Mouse (Mus musculus): ENCODE data around the gene Ing3. TPM values are rescaled to one million over a fixed set of nuclear protein-coding genes. Genes with fewer than 3 reads are reported as not detected.

Gene Ing3
- polyA plus RNA-seq, 1 experiment from 2014 or later, result 43.7 TPM

GRCm38 (mm10) chr6:21981114-21981513, 31.7 kb downstream of the Ing3 start:
- no peak overlapping the region for H3K4me2 ChIP-seq (replicated peaks; ENCODE audit: low read depth, low read length)
- DNase-seq (ENCODE audit: low spot score) (no peak), ATAC-seq (no peak)
- no peaks in the 10 kb centered on the region for H3K27me3 ChIP-seq (replicated peaks; ENCODE audit: insufficient read depth, low read length)
- WGBS, result 55% methylated on average over 1 of the region's 1 CpGs
- H3K27ac ChIP-seq (ENCODE audit: low read length), result no peak overlapping the region
- no peaks in the 10 kb centered on the region for H3K4me1 ChIP-seq (ENCODE audit: insufficient read depth, low read depth, low read length)
- H3K36me3 ChIP-seq (ENCODE audit: insufficient read depth, low read length), result no peaks in the 10 kb centered on the region
- H3K9ac ChIP-seq (replicated peaks; ENCODE audit: low read depth), result no peak overlapping the region
- no peak overlapping the region for H3K4me3 ChIP-seq (ENCODE audit: low read depth, low read length)
- no peak for TF ChIP-seq EP300 (IDR thresholded peaks at IDR 0.05)
- no peak for TF ChIP-seq CTCF (IDR thresholded peaks at IDR 0.05)
- no peaks in the 10 kb centered on the region for H3K9me3 ChIP-seq (ENCODE audit: low read length)

GRCm38 (mm10) chr6:21984990-21985731, 35.8 kb downstream of the Ing3 start:
- WGBS, result 7% methylated on average over 16 of the region's 16 CpGs
- Histone ChIP-seq H3K27me3 (replicated peaks; ENCODE audit: insufficient read depth, low read length) (no peaks in the 10 kb centered on the region), H3K4me1 (ENCODE audit: insufficient read depth, low read depth, low read length) (no peaks in the 10 kb centered on the region), H3K27ac (ENCODE audit: low read length) (peak overlapping the region; percentile 66), H3K9ac (replicated peaks; ENCODE audit: low read depth) (peak overlapping the region; percentile 41), H3K36me3 (ENCODE audit: insufficient read depth, low read length) (no peaks in the 10 kb centered on the region), H3K4me3 (ENCODE audit: low read depth, low read length) (peak overlapping the region; percentile 51), H3K9me3 (ENCODE audit: low read length) (no peaks in the 10 kb centered on the region), H3K4me2 (replicated peaks; ENCODE audit: low read depth, low read length) (peak overlapping the region; percentile 75)
- peak; percentile 72 for ATAC-seq
- TF ChIP-seq EP300 (IDR thresholded peaks at IDR 0.05), result no peak
- peak; percentile 76 for TF ChIP-seq CTCF (IDR thresholded peaks at IDR 0.05)
- DNase-seq (ENCODE audit: low spot score), result peak; percentile 96

DNA sequence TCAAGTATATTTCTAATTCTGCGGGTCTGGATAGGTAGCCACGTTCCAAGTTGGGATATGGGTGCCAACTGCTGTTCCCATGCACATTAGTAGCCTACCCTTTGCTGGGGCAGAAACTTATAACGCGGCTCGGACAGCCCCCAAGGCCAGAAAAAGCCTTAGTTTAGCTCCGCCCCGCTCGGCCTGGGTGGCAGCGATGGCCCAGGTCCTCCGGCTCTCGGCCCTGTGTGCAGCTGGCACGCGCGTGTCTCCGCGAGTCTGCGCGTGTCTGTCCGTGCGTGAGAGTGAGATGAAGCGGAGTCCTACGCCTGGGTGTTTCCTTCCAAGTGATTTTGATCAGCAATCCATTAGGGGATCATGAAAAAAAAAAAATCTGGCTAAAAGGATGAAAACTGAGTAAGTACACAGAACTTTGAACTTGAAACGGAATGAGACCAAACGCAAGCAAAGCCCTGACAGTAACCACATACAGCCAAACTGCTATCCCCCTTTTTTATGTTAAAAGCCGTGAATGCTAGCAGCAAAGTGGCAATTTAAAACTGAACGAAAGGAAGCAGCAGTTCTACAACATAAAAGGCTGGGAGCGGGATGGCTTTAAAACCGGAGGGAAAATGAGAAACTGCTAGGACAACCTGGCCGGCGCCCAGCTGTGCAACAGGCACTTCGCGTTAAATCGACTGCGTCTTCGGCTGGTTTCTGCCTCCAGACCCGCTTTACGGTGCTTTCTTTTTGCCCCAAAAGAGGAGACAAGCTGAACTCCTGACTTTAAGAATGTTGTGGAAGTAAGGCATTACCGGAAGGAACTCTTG, 36.6 kb downstream of the Ing3 start, which contains the start of gene Cped1:
Gene Cped1 (plus strand): TSS at position 185 of the 809 bp plus-strand sequence.
- H3K4me2 ChIP-seq (replicated peaks; ENCODE audit: low read depth, low read length), result peak within 1 kb of the TSS; percentile 75
- H3K27ac ChIP-seq (ENCODE audit: low read length), result peak within 1 kb of the TSS; percentile 66
- H3K4me1 ChIP-seq (ENCODE audit: insufficient read depth, low read depth, low read length), result no peaks in the 10 kb centered on the region
- no peaks in the 10 kb centered on the region for H3K9me3 ChIP-seq (ENCODE audit: low read length)
- under 1% methylated on average over 38 of the region's 38 CpGs for WGBS
- peak within 1 kb of the TSS; percentile 41 for H3K9ac ChIP-seq (replicated peaks; ENCODE audit: low read depth)
- ATAC-seq (peak; percentile 84), DNase-seq (ENCODE audit: low spot score) (peak; percentile 65)
- TF ChIP-seq EP300 (IDR thresholded peaks at IDR 0.05) (no peak), CTCF (IDR thresholded peaks at IDR 0.05) (no peak)
- peak within 1 kb of the TSS; percentile 51 for H3K4me3 ChIP-seq (ENCODE audit: low read depth, low read length)
- H3K36me3 ChIP-seq (ENCODE audit: insufficient read depth, low read length), result no peaks in the 10 kb centered on the region
- H3K27me3 ChIP-seq (replicated peaks; ENCODE audit: insufficient read depth, low read length), result no peaks in the 10 kb centered on the region

- no peaks in the 10 kb centered on the region for H3K9me3 ChIP-seq (ENCODE audit: low read length)
- H3K4me1 ChIP-seq (ENCODE audit: insufficient read depth, low read depth, low read length), result no peaks in the 10 kb centered on the region
- TF ChIP-seq EP300 (IDR thresholded peaks at IDR 0.05), result no peak
- TF ChIP-seq CTCF (IDR thresholded peaks at IDR 0.05), result no peak
- H3K4me3 ChIP-seq (ENCODE audit: low read depth, low read length), result peak overlapping the region; percentile 51
- DNase-seq (ENCODE audit: low spot score) (peak; percentile 53), ATAC-seq (0 out of 2 replicates have a peak, but pooled peaks have one; percentile 11)
- H3K27me3 ChIP-seq (replicated peaks; ENCODE audit: insufficient read depth, low read length), result no peaks in the 10 kb centered on the region
- H3K4me2 ChIP-seq (replicated peaks; ENCODE audit: low read depth, low read length), result peak overlapping the region; percentile 75
- WGBS, result 8% methylated on average over 24 of the region's 24 CpGs
- no peaks in the 10 kb centered on the region for H3K36me3 ChIP-seq (ENCODE audit: insufficient read depth, low read length)
- peak overlapping the region; percentile 66 for H3K27ac ChIP-seq (ENCODE audit: low read length)
- H3K9ac ChIP-seq (replicated peaks; ENCODE audit: low read depth), result peak overlapping the region; percentile 41
Observed at GRCm38 (mm10) chr6:21986660-21987331, 37.4 kb downstream of the Ing3 start.

DNA sequence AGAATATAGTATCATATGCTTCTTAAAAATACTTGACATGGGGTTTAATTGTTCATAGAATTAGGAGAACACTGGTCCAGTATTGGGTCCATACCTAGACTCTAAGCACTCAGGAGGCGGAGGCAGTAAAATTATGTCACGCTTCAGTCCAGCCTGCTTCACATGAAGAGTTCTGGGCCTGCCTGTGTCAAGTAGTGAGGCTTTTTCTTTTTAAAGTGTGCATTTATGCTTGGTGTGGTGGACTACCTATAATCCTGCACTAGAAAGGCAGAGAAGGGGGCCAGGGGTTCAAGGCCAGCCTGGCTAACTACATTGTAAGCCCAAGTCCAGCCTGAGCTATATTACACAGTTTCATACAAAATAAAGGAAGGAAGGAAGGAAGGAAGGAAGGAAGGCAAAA, 38.2 kb downstream of the Ing3 start:
- H3K9ac ChIP-seq (replicated peaks; ENCODE audit: low read depth), result no peak overlapping the region
- 62% methylated on average over 2 of the region's 2 CpGs for WGBS
- no peak overlapping the region for H3K27ac ChIP-seq (ENCODE audit: low read length)

DNA sequence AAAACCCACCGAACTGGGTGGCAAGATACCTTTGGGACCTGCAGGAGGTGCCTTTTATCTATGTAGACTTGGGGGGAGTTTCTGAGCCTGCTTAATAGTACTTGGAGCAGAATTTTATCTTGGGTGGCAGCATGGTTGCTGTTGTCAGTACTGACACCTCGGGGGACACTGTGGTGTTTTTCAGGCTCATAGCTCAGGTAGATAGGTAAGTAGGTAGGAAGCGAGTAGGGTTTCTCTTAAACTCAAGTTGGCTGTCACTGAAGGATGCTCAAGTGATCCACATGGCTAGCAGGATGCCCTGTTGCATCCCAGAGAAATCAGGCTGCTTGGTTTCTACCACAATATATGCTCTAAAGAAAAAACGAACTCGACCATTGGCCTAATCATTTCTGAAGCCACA, 38.9 kb downstream of the Ing3 start:
- H3K9me3 ChIP-seq (ENCODE audit: low read length), result no peaks in the 10 kb centered on the region
- H3K4me1 ChIP-seq (ENCODE audit: insufficient read depth, low read depth, low read length), result no peaks in the 10 kb centered on the region
- H3K27me3 ChIP-seq (replicated peaks; ENCODE audit: insufficient read depth, low read length), result no peaks in the 10 kb centered on the region
- TF ChIP-seq CTCF (IDR thresholded peaks at IDR 0.05) (no peak), EP300 (IDR thresholded peaks at IDR 0.05) (no peak)
- H3K9ac ChIP-seq (replicated peaks; ENCODE audit: low read depth), result no peak overlapping the region
- H3K4me3 ChIP-seq (ENCODE audit: low read depth, low read length), result 0 out of 2 replicates have a peak overlapping the region, but pooled peaks have one; percentile 18
- ATAC-seq, result no peak
- H3K36me3 ChIP-seq (ENCODE audit: insufficient read depth, low read length), result no peaks in the 10 kb centered on the region
- no peak overlapping the region for H3K27ac ChIP-seq (ENCODE audit: low read length)
- 84% methylated on average over 5 of the region's 5 CpGs for WGBS
- H3K4me2 ChIP-seq (replicated peaks; ENCODE audit: low read depth, low read length), result peak overlapping the region; percentile 75
- DNase-seq (ENCODE audit: low spot score), result no peak

More for the DNA sequence above, 38.2 kb downstream of the Ing3 start:
- ATAC-seq (no peak), DNase-seq (ENCODE audit: low spot score) (no peak)
- no peaks in the 10 kb centered on the region for H3K36me3 ChIP-seq (ENCODE audit: insufficient read depth, low read length)
- no peaks in the 10 kb centered on the region for H3K27me3 ChIP-seq (replicated peaks; ENCODE audit: insufficient read depth, low read length)
- no peak for TF ChIP-seq EP300 (IDR thresholded peaks at IDR 0.05)
- no peak for TF ChIP-seq CTCF (IDR thresholded peaks at IDR 0.05)
- H3K4me1 ChIP-seq (ENCODE audit: insufficient read depth, low read depth, low read length), result no peaks in the 10 kb centered on the region
- H3K4me2 ChIP-seq (replicated peaks; ENCODE audit: low read depth, low read length), result peak overlapping the region; percentile 75
- H3K9me3 ChIP-seq (ENCODE audit: low read length), result no peaks in the 10 kb centered on the region
- H3K4me3 ChIP-seq (ENCODE audit: low read depth, low read length), result peak overlapping the region; percentile 51; the same call in 1 of the 2 replicates

All from lung, postnatal 0 days (tissue).